Mouse (Mus musculus): ENCODE data around the gene Rpp21.
"Not testable (repeated sequence)": the region's sequence is repeated elsewhere in the genome, so short reads cannot be mapped to it uniquely, and the experiment has no call there.

Rpp21 gene

DNA sequence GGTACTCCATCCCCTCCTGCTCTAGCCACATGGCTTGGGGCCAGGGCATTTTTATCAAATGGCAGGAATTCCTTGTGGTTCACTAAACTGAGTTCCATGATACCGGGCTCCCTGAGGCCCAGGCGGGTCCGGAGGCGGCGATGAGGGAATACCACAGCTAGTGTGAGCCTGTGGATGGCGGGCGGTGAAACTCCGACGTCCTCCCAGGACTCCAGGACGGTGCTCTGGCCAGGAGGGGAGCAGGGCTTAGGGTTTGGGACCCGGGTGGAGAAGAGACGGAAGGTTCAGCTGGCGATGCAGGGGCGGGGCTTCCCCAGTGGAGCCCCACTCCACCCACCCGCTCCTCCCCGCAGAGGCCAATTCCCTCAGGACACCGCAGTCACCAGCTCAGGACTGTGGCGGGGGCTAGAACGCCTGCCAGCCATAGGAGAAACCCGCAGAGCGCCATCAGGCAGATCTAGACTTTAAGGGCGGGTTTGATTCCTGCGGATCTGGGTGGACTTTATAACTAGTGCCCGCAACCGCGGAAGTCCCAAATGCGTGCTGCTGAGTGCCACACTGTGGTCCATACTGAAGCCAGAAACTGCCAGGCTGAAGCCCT lies 20.4 kb downstream of the Rpp21 start:
- no peak for DNase-seq (ENCODE audit: extremely low spot score, low read depth, low spot score)

DNA sequence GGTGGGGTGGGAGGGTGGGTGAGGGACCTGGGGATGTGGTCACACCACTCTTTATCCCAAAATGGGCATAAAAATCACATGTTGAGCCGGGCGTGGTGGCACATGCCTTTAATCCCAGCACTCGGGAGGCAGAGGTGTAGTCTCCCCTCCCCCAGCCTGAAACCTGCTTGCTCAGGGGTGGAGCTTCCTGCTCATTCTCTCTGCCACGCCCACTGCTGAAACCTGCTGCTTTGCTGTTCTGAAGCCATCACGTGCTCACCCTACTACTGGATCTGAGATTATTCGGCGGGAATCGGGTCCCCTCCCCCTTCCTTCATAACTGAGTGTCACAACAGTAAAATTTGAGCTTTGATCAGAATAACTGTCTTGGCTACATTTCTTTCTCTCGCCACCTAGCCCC lies 22.6 kb downstream of the Rpp21 start:
- not testable (repeated sequence) for DNase-seq (ENCODE audit: extremely low spot score, low read depth, low spot score)

DNA sequence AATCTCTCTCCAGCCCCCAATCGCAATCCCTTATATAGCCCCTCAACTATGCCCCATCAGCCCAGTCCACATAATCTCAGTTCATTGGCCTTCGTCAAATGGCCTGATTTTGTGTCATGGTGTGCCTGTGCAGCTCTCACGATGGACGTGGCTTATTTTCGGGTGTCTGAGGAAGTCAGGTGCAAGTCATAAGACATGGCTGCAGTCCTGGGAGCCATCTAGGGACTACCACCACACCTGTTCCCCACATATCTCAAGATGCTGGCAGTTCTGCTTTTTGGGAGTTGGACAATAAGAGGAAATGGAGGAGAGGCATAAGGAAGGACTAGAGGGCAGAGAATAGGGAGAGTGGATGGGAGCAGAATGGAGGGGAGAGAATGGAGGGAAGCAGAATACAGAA lies 24.3 kb downstream of the Rpp21 start:
- DNase-seq (ENCODE audit: extremely low spot score, low read depth, low spot score) = no peak

DNA sequence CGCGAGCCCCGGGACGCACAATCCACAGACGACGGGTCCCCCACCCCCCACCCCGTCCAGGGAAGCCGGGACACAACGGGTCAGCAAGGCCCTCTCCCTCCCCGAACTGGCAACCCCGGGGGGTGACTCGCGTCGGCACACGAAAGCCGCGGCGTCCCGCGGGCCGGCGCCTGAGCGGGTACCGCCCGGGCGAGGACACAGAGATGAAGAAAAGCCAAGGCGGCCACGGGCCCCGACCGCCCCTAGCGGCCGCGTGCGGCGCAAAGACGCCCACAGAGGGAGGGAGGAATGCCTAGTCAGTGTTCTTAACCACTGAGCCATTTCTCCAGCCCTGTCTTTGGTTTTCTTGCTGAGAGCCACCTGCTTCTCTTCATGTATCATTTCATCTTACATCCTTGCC lies 26.6 kb downstream of the Rpp21 start:
- peak; percentile 100 for DNase-seq (ENCODE audit: extremely low spot score, low read depth, low spot score)

DNA sequence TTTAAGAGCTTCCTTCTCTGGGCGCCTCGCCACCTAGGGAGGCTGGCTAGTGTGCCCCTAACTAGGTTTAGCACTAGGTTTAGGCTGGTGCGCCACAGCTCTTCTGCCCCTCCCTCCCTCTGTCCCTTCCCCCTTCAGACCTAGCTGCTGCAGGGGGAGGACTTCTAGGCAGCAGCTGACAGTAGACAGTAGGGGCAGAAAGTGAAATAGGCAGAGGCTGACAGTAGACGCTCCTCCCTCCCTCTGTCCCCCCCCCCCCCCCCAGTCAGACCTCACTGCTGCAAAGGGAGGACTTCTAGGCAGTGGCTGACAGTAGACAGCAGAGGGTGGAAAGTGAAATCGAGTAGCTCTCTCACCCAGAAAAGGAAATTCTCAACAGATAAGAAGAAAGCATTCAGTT lies 28.8 kb downstream of the Rpp21 start:
- DNase-seq (ENCODE audit: extremely low spot score, low read depth, low spot score) = no peak

DNA sequence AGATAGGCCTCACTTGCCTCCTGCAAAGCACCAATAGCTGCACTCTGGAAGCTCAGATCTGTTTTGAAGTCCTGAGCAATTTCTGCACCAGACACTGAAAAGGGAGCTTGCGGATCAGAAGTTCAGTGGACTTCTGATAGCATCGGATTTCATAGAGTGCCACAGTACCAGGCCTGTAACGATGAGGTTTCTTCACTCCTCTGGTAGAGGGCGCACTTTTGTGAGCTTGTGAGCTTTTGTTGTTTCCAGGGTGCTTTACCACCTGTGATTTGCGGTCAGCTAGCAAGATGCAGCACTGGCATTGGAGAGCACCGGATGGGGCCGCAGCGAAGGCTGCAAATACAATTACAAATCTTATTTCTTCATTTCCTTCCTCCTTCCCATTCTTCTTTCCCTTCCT lies 30.9 kb downstream of the Rpp21 start:
- no peak for DNase-seq (ENCODE audit: extremely low spot score, low read depth, low spot score)

DNA sequence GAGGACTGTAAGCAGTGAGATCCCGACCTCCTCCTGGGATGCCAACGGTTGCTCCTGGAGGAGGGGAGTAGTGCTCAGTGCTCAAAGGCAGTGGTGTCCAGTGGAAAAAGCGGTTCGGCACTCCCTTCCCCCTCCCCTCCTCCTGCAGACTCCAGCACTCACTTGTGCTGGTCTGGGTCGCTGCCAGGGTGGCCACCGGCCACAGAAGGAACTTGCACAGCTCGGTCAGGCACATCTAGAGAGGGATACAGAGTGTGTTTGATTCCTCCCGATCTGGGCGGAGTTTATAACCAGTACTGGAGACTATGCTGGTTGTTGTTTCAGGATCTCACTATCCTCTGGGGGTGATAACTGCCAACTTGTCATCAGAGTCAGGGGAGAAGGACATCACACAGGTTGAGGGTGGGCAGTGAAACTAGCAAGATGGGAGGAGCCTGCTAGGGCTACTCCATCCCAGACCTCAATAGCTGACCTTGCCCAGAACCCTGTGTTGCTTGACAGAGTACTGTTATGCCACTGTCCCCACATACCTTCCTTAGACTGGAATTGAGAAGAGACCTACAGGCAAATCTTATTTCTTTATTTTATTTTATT lies 32.5 kb downstream of the Rpp21 start:
- DNase-seq (ENCODE audit: extremely low spot score, low read depth, low spot score) = no peak

DNA sequence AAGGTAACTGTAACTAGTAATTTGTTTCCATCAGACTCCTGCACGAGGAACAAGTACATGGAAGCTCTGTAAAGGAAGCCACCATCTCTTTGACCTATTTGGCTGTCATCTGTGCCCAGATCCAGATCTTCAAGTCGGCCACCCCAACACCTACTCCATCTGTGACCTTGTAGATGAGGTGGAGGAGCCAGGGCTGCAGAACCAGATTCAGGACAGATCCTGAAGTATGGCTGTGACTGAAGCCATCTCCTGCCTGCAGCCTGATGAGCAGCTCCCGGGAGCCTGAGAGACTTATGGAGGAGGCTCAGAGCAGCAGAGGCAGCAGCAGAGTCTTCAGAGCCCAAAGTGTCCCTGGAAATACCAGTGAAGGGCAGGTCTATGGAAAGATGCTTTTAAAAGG lies 33.4 kb downstream of the Rpp21 start:
- DNase-seq (ENCODE audit: extremely low spot score, low read depth, low spot score) = no peak

DNA sequence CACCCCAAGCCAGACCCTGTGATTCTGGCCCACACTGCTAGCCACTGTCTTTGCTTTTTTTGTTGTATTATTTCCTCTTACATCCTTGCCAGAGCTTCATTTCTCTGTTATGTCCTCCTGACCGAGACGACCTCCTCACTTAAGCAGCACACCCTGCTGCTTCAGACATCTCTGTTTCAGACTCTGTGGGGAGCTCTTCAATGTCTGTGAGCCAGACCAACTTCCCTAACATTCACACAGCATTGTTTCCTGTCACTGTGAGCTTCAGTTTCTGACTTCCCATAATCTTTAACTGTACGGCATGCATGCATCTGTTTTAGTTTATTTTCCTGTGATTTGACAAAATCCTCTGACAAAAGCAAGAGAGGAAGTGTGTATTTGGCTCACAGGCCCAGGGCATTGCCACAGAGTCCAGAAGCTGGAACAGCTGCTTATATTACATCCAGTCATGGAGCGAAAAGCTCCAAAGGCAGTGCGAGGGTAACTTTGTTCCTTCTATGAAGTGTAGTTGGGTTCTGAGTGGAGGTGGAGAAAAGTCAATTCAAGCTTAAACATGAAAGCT lies 39.2 kb downstream of the Rpp21 start:
- DNase-seq (ENCODE audit: extremely low spot score, low read depth, low spot score) = no peak

DNA sequence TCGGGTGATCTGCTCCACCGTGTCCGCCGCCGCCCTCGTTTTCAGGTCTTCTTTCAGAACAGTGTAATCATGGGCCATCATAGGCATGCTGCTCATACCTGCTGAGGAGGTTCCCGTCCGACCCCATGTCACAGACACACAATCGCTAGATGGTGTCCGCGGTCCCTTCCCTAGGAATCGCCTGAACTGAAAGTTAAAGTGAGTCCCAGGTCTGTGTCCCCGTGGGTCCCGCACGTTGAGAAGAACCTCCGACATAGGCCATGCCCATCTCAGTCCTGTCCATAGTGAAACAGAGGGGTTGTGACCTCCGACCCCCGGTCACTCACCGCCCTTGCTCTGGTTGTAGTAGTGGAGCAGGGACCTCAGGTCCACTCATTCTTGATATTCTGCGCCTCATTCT lies 42.3 kb downstream of the Rpp21 start:
- DNase-seq (ENCODE audit: extremely low spot score, low read depth, low spot score) = no peak

DNA sequence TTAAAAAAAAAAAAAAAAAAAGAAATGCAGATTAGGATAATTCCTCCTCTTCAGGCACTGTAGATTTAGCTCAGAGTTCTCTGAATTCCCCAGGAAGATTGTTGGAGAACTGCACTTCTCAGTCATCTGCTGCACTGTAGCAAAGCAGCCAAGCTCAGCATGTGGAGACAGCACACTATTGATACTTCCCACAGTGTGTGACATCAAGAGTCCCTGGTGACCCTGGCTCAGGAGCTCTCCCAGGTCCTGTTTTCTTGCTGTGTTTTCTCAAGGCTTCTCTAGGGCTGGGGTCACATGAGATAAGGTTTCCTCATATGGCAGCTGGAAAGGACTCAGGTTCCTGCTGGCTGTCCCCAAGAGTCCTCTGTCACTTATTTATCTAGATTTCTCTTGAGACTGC lies 51.0 kb downstream of the Rpp21 start:
- no peak for DNase-seq (ENCODE audit: extremely low spot score, low read depth, low spot score)

DNA sequence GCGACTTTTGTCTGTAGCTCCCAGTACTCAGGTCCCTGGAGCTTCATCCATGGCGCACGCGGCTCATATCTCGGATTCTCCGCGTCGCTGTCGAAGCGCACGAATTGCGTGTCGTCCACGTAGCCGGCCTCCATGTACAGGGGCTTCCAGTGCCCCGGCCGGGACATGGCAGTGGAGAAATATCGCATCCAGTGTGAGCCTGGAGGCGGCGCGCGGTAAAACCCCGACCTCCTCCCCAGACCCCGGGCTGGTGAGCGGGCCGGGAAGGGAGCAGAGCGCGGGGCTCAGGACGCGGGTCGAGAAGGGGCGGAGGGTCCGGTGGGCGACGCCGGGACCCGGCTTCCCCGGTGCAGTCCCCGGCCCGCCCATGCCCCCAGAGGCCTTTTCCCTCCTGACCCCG lies 52.0 kb downstream of the Rpp21 start:
- no peak for DNase-seq (ENCODE audit: extremely low spot score, low read depth, low spot score)
